Mouse (Mus musculus) heart, postnatal 0 days (tissue): Measurements from ENCODE around the gene Ykt6.

Experiments used
- CTCF ChIP-seq: IDR thresholded peaks from 2 replicates; pipeline ENCODE4 v1.5.1; 2016; ENCODE audit warnings: antibody characterized with exemption, control low read depth, low read depth
- EP300 ChIP-seq: IDR thresholded peaks from 2 replicates; pipeline ENCODE4 v1.6.1; 2016; ENCODE audit warnings: antibody characterized with exemption, low read depth

- TF ChIP-seq CTCF (no peak), EP300 (no peak)
Measured at GRCm38 (mm10) chr11:5924699-5925098, 30.8 kb upstream of the Ykt6 start.
